Mouse (Mus musculus): ENCODE data around the gene Scn3b.

Scn3b gene

DNA sequence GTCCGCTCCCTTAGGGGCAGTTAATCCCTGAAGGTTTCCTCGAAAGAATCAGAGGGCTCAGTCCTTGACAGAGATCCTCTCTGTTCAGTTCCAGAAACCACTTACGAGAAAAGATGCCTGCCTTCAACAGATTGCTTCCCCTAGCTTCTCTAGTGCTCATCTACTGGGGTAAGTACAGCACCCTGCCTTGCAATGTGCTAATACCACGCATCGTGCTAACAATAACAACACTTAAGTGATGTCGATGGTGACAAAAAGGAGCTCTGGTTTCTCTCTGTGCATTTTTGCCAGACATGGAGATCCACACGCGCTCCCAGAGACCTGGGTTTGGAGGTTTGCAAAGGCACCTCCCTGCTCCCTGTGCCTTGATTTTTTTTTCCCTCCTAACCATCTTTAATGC is 863 bp downstream of the Scn3b start:
- DNase-seq: no peak

- DNase-seq: no peak
Observed at GRCm38 (mm10) chr9:40271075-40271474, 2.1 kb downstream of the Scn3b start.

DNA sequence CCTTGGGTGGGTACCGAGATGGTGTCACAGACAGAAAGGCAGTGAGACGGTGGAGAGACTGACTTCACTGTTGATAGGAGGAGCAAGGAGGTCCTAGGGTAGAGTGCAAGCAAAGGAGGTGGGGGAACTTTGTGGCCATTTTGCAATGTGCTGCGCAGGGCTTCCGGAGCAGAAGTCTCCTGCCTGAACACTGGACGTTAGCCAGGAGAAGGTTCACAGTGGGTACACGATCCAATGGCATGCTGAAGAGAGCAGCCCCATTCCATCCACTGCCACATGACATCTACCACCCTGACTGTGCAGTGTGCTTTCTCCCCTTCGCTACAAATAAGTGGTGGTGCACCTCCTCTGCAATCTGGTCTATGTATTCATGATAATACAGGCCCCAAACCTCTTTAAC is 3.8 kb downstream of the Scn3b start:
- DNase-seq: no peak

DNA sequence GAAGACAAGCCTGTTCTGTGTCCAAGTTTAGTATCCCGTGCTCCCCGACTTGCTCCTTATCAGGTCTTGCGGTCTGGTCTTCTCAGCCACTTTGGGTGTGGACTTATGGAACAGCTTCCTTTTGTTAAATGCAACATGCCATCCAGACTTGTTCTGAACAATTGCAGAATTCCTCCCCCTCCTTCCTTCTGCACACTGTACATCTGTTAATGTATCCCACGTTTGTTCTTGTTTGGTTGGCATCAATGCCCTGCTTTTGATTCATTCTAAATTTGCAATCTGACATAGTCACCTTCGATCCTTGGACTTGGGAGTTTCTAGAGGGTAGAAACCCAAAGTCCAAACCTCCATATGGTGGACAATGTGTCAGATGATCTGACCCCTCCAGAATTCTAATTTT is 6.9 kb downstream of the Scn3b start:
- no peak for DNase-seq

DNA sequence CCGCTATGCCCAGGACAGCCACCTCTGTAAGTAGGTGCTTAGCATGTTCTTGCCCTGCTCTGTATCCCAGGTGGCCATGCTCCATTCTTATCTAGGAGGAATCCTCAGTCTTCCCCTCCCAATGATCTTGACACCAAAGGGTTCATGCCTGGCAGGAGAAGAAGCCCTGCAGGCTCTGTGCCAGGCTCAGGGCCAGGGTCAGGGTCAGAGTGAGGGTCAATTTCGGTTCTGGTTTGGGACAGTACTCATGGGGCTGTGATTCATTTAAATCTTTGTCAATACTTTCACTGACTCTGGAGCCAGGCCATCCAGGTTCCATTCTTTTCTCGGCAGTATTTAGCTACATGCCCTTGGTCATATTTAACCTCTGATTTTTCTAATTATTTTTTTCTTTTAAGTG is 8.7 kb downstream of the Scn3b start:
- DNase-seq: no peak

GRCm38 (mm10) chr9:40279438-40279837 is 10.4 kb downstream of the Scn3b start:
- no peak for DNase-seq

DNA sequence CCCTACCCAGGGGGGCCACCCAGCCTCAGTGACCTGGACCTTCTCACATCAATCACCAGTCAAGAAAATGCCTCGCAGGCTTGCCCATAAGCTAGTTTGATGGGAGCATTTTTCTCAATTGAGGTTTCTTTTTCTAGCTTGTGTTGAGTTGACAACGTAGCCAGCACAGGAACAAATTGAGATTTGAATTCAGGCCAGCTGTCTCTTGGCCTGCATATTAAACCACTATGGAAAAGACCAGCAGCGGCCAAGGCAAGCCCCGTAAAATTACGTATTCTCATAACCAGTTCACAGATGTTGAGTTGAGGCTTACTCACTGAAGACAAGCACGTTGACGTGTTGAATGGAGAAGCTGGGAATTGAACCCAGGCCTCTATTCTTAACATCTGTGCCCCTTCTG is 14.0 kb downstream of the Scn3b start:
- DNase-seq: no peak

DNA sequence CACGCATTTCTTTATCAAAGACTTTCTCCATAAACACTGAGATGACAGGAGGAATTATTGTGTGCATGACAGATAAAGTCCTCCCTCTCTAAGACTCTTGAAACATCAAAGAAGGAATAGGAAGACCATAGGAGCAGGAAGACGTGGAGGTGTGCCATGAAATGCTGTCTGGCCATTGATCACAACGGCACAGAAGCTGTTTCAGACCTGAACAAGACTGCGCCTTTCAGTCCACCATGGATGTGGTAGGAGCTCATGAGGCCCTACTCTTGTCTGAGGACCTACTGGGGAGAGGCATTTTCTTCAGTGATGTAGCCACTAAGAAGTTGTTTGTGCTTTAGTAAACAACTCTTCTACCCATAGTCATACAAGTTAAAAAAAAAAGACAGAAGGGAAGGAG is 23.5 kb downstream of the Scn3b start:
- DNase-seq: no peak

DNA sequence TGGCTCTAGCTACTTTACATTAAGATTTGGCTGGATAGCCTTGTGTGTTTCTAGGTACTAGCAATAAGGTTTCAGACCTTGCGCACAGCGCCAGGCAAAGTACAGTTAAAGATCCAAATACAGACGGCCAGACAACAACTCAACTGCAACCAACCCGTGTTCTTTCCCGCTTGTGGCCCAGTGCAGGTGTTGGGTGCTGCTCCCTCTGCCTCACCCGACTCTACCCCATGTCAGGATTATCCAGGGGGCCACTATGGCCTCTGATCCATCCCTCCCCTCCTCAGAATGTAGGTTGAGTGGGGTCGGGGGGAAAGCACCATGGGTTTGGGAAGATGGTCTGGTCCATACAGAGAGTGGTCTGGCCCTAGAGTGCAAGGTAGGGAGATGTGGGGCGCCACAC is 24.3 kb downstream of the Scn3b start:
- DNase-seq: no peak

GRCm38 (mm10) chr9:40293740-40294139 is 24.7 kb downstream of the Scn3b start:
- no peak for DNase-seq

- DNase-seq: no peak
Observed at GRCm38 (mm10) chr9:40294210-40294609, 25.2 kb downstream of the Scn3b start.

DNA sequence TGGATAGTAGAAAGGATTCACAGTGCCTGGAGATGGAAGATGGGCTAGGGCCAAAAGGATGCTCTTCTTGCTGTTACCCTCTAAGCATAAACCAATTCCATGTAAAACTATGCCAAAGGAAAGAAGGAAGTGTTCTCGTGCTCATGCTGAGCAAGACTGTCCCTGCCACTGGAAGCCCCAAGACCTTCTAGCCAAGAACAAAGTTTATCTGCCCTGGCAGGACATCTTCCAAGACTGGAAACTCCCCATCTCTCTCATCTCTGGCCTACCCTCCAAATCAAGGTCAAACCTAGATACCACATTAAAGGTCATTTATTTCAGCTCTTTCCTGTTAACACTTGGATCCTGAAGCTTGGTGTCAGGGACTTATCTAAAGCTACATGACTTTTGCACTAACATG is 25.8 kb downstream of the Scn3b start:
- DNase-seq: no peak

DNA sequence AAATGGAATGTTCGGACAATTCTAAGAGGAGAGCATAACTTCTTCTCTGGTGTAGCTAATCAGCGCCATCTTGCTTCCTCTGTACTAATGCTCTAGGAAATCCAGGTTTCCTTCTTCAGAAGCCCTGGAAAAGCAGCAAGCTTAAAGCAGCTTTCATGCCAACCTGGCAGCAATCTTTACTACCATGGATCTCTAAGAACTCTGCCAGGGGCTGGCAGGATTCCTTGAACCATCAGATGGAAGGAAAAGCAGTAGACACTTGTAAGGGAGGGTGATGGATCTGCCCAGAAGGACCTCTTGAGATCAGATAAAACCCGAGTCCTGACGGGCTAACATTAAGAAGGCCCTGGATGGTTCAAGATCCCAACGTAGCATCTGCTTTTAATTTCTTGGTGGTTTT is 27.2 kb downstream of the Scn3b start:
- DNase-seq: no peak

DNA sequence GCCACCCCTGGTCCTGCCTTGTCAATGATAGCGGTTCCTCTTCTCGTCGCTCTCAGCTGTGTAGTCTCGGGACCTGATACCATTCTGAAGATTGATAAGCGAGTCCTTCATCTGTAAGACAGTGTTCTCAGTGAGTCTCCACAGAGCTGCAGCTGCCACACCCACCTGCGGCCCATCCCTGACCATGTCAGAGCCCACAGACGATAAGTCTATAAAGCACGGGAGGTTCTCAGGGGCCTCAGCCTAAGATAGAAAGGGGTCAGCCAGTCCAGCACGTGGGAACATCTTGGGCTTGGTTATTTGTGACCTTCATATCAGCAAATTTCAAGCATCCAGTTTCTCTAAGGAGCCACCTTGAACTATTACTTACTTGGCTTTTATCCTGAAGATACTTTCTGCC is 29.0 kb downstream of the Scn3b start:
- no peak for DNase-seq

GRCm38 (mm10) chr9:40299323-40299722 is 30.3 kb downstream of the Scn3b start:
- no peak for DNase-seq

DNA sequence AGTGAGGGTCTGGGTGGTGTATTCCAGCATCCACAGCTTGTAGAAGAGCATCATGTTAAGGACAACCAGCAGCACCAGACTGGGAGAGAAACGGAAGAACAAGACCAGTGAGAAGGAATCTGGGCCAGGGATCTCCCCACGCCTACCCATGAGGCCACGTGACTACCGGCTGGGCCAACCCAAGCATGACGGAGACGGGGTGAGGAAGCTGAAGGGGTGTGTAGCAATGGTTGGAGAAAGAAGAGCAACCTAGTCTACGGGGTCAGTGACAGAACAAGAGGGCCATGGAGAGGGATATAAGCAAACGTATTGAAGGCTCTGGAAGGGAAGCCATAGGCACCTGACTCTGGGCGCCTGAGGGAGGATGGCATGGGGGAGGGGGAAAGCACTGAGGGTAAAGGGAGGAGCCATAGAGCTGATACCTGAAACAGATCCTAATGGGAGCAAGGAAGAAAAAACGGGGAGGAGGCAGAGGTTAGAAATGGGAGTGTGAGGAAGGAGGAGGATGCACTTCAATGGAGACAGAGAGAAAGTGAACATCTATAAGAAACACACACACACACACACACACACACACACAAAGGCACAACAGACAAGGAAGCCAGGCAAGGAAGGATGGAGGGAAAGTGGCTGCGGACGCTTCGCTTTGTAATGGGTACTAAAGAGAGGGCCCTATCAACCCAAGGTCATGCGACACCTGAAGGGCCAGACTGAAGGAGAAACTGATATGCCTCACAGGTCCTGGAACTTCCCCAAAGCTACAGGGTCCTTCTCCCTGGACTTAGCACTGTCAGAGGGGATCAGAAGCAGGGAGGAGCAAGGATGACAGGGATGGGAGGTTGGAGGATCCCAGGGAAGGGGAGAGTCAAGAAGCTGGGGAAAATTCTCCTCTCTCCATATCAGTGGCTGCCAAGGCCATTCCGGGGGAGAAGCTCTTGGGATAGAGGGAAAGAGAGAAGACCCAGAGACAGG is 31.3 kb downstream of the Scn3b start:
- DNase-seq: no peak

- no peak for DNase-seq
Observed at GRCm38 (mm10) chr9:40301475-40301874, 32.5 kb downstream of the Scn3b start.

DNA sequence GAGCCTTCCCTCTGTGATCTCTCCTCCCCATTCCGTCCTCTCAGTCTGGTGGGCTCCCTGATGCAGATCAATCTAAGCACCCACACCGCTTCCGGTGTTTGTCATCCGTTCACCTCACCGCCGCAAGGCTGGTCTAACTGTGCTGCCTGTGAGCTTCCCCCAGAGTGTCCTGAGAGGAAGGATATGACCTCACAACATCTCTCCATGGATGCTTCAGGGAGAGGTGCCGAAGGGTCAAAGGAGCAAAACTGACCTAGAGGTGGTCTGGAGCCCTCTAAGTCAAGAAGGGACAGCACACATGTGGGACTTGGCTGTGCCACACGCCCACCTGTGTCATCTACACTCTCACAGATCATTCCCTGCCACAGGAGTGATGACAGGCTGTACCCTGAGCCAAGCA is 33.4 kb downstream of the Scn3b start:
- no peak for DNase-seq

DNA sequence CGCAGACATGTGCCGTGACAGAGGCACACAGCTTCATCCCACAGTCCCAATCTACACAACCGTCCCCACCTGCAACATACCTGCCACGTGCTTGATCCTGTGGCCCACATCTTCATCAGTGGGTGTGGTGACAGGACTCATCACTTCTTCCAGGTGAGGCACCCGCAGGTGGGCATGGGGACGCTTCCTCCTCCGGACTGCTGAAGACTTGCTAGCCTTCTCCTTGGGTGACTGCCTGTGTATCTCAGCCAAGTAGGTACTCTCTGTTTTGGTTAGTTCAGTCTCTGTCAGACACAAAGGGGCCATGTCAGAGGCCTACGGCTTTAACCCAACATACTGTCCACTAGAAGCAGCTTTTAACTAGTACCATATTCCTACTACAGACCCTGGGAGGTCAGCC is 35.2 kb downstream of the Scn3b start:
- DNase-seq: no peak

DNA sequence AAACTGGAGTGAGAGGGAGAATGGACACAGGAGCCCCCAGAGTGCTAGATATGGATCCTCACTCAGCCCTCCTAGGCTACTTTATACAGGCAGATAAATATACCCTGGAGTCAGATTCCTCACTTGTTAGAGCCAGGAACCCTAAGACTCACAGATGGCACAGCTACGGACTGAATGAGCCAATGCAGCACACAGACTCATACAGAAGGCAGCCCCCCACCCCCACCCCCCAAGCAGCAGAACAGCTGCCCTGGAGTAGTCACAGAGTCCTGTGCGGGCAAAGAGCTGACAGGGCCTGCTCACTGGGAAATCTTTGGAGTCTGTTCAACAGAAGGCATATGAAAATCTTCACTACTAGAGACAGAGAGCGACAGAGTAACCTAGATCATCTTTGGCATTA is 38.3 kb downstream of the Scn3b start:
- DNase-seq: no peak

GRCm38 (mm10) chr9:40309876-40310275 is 40.9 kb downstream of the Scn3b start:
- no peak for DNase-seq

- no peak for DNase-seq
Observed at GRCm38 (mm10) chr9:40311813-40312212, 42.8 kb downstream of the Scn3b start.

GRCm38 (mm10) chr9:40316865-40317660 is 48.0 kb downstream of the Scn3b start:
- no peak for DNase-seq

- no peak for DNase-seq
Observed at GRCm38 (mm10) chr9:40317735-40318134, 48.7 kb downstream of the Scn3b start.

Data from liver (tissue).